Mouse (Mus musculus) macrophage (primary cell): ENCODE measurements around the gene Gm37240. TPM values are rescaled to one million over a fixed set of nuclear protein-coding genes. Genes with fewer than 3 reads are reported as not detected.
A peak's percentile ranks its signal among the peaks of the same experiment; 100 is the strongest.

Experiments
- H3K27ac ChIP-seq: fragments of 350-480 bp; formaldehyde crosslinking; 2 replicates; pipeline ENCODE4 v1.9.0; 2021
- H3K36me3 ChIP-seq: fragments of 350-480 bp; formaldehyde crosslinking; 2 replicates; pipeline ENCODE4 v1.9.0; 2021; ENCODE audit errors: inconsistent target
- H3K4me3 ChIP-seq: fragments of 350-480 bp; formaldehyde crosslinking; 2 replicates; pipeline ENCODE4 v1.9.0; 2021; ENCODE audit errors: inconsistent target
- H3K79me2 ChIP-seq: fragments of 350-480 bp; formaldehyde crosslinking; 2 replicates; pipeline ENCODE4 v1.9.0; 2021; ENCODE audit errors: inconsistent target
- WGBS: methylation state at CpG from one replicate; pipeline ENCODE4 v1.1.7; 2026; ENCODE audit warnings: inconsistent platforms; ENCODE audit not compliant: missing documents; 5-methylcytosine and 5-hydroxymethylcytosine counted together
- polyA plus RNA-seq: library from polyadenylated mRNA; stranded (reverse); fragments of 250-400 nt; gene quantifications from 3 replicates; pipeline ENCODE4 v1.2.4, GENCODE M21; 2018; ENCODE audit warnings: inconsistent platforms

Gm37240 gene
- polyA plus RNA-seq, 1 experiment from 2014 or later = not detected

DNA sequence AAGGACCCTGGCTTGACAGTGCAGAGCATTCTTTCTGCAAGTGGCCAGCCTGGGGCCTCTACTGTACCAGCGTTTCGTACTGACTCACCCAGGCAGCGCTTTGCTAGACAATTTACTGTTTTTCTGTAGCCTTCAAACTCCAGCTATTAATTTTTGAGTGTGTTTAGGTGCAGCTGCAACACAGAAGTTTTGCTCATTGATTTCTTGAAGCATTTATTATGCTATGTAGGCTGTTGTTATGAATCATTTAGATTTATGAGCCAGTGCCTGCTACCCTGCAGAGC is 1241.4 kb downstream of the Gm37240 start:
- 98% methylated on average over 3 of the region's 3 CpGs for WGBS
- H3K27ac ChIP-seq = peak overlapping the region; percentile 80

DNA sequence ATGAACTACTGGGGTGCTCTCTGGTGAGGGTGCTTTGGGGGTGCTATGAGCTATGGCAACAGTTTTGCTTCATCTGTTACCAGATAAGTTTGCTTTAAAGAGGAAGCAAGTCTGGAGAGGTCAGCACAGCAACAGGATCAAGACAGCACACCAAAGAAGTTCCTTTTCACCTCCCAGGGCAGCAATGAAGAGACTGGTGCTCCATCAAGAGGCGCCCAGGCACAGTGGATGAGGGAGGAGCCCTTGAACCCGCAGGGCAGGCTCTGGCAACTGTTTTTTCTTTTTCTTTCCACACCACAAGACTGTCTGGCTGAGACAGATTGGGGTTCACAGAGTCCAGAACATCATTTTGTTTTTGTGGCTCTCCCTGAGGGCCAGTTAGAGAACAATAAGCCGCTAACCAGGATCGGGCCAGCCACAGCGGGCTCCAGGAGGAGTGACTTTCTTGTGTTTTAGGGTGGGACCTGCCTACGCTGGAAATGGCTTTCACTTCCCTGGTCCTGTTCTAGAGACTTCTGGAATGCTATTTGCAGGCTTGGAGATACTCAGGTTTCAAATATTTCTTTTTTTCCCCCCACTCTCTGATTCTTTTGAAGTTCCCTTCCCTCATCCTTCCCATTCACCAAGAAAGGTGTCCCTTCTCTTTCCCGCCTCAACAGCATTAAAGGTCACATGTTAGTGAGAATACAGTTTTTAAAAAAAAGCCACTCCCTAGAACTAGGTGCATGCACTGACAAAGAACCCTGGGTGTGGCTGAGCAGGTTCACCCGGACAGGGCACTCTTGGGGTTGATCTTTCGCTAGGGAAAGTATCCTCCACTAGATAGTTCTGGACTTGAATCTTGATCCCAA is 1241.9 kb downstream of the Gm37240 start:
- Histone ChIP-seq H3K36me3 (no peaks in the 10 kb centered on the region), H3K79me2 (no peaks in the 10 kb centered on the region), H3K27ac (peak overlapping the region; percentile 80), H3K4me3 (no peak overlapping the region)
- 71% methylated on average over 9 of the region's 9 CpGs for WGBS

More for the DNA sequence above, 1241.4 kb downstream of the Gm37240 start:
- H3K36me3 ChIP-seq = no peaks in the 10 kb centered on the region
- no peak overlapping the region for H3K4me3 ChIP-seq
- no peaks in the 10 kb centered on the region for H3K79me2 ChIP-seq

DNA sequence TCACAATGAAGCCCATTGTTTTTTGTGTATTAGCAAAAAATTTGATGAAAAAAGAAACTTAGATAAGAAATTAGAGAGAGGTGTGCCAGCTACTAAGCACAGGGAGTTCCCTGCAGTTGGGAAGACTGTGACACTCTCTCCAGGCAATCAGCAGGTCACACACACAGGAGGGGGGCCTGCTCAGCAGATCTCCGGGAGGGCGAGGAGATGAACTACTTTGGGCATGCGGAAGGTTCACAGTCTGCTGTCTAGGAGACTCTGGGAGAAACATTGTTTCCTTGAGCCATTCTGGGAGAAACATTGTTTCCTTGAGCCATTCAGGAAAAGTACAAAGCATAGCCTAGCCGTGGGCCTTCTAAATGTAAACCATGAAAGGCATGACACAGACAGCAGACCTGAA is 1244.4 kb downstream of the Gm37240 start:
- Histone ChIP-seq H3K27ac (no peak overlapping the region), H3K36me3 (no peaks in the 10 kb centered on the region), H3K79me2 (no peaks in the 10 kb centered on the region), H3K4me3 (no peak overlapping the region)
- 97% methylated on average over 4 of the region's 4 CpGs for WGBS

DNA sequence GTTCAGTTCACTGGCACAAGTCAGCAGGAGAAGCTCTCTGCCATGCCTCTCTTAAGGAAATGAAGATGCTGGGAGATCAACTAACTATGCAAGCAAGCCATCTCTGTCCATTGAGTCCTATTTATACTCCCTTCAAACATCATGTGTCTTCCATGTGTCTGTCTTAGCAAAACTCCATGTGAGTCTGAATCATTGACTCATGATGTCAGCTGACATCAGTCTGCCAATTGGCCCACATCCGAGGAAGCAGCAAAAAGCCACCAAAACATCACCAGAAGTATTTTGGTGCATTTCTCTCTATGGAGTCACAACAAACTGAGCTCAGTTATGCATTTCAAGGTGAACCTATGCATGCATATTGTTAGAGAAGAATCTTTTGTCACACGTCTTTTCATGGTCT is 1245.9 kb downstream of the Gm37240 start:
- H3K27ac ChIP-seq = peak overlapping the region; percentile 83
- 79% methylated on average over 2 of the region's 2 CpGs for WGBS
- no peaks in the 10 kb centered on the region for H3K79me2 ChIP-seq
- H3K36me3 ChIP-seq = no peaks in the 10 kb centered on the region
- no peak overlapping the region for H3K4me3 ChIP-seq

DNA sequence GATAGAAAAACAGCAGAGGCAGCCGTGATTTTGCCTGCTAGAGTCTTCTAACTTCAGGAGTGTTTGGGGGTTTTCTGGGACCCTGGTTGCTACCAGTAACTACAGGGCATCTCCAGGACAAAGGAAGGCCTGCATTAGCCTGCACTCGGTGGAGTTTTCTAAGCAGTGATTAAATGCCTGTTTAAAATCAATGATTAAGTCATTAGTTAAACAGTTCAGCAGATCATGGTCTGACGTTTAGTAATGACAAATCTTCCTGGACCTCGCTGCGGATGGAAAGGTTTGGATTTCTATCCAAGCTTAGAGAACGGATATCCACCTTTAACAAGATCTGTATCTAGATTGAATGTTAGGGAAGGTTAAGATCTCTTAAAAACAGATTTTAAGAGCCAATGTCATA is 1246.8 kb downstream of the Gm37240 start:
- no peak overlapping the region for H3K4me3 ChIP-seq
- 96% methylated on average over 6 of the region's 6 CpGs for WGBS
- H3K79me2 ChIP-seq = no peaks in the 10 kb centered on the region
- H3K27ac ChIP-seq = peak overlapping the region; percentile 83
- H3K36me3 ChIP-seq = no peaks in the 10 kb centered on the region

DNA sequence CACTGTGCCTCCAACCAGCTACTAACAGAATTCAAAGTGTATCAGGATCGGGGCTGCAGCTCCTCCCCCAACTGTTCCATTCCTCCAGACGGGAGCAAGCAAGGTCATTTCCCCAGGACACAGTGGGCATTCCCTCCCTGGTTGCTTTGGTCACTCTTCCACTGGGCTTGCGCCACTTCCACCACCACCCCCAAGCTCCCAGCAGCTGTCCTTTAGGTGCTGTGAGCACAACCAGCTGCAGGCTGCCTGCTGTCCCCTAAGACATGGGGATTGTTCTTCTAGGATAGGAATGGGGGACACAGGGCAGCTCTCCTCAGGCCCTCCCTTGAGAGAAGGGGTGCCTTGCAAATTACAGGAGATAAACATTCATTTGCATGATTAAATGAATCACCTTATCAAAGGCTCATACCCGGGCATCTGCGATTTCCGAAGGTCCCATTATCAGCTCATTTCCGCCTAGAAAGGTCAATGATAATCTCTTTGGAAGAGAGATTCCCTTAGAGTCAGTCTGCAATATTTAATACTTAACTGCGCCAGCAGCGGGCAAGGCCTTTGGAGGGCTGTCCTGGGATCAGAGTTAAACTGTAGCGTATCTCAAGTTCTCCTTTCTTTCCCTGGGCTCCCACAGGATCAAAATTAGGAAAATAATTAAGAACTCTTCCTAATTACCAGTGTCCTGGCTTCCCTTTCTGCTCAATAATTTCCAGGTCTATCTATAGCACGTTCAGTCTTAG is 1247.4 kb downstream of the Gm37240 start:
- no peaks in the 10 kb centered on the region for H3K79me2 ChIP-seq
- H3K36me3 ChIP-seq = no peaks in the 10 kb centered on the region
- WGBS = 89% methylated on average over 11 of the region's 11 CpGs
- H3K4me3 ChIP-seq = no peak overlapping the region
- peak overlapping the region; percentile 83 for H3K27ac ChIP-seq

DNA sequence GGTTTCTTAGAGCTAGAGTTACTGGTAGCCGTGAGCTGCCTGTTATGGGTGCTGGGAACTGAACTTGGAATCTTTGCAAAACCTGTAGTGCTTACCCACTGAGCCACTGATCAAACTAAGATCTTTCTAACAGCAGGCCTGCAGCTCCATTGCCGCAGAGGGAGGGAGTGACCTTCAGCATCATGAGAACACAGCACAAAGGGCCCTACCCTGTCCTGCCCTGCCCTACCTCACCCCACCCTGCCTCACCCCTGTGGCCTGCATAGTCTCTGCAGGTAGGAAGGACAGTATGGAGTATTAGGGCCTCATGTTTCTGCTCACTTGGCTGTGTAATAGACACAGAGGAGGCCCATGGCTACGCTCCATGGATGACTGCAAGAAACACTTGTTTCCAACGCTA is 1248.5 kb downstream of the Gm37240 start:
- Histone ChIP-seq H3K4me3 (no peak overlapping the region), H3K79me2 (no peaks in the 10 kb centered on the region), H3K27ac (0 out of 2 replicates have a peak overlapping the region, but pooled peaks have one; percentile 8), H3K36me3 (no peaks in the 10 kb centered on the region)
- 96% methylated on average over 4 of the region's 4 CpGs for WGBS

DNA sequence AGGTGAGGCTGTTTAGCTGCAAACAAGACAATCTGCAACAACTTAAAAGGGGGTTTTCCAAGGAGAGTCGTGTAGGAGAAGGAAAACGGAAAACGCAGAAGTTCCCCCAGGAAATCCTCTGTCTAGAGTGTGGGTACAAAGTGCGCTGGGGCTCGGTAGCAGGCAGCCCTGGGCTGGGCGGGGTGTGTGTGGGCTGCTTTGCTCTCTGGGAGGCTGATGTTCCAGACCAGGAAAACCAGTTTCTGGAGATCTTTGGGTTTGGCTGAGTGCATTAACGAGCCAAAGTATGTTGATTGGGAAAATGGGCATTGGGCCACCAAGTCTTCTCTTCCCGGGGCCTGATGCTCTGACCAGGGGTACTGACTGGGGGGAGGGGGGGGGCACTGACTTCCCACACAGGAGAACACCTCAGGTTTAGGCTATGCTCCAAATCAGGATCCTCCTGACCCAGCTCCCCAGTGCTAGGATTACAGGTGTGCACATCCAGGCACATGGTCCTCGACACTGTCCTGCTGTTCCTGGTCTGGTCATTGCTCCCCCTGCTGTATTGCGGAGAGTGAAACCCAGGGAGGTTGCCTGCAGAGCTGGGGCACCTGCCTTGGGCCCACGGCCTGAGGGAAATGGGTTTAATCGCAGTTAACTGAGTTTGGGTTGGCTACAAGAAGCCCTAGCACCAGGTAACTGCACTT is 1249.3 kb downstream of the Gm37240 start:
- WGBS = 66% methylated on average over 12 of the region's 12 CpGs
- no peak overlapping the region for H3K27ac ChIP-seq
- no peaks in the 10 kb centered on the region for H3K79me2 ChIP-seq
- H3K4me3 ChIP-seq = no peak overlapping the region
- no peaks in the 10 kb centered on the region for H3K36me3 ChIP-seq

DNA sequence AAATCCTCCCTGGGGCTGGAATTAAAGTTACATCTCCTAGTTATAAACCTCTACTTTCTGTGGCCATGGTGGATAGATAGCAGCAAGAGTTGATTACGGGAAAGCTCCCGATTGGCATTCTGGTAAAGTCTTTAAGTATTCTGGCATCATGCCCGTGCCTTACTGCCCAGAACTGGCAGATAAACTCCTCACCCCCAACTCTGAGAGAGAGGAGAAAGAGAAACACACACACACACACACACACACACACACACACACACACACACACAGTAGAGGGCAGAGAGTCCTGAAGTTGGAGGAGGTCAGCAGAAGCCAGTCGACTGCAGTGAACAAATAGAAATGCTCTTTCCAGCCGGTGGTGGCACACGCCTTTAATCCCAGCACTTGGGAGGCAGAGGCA is 1250.2 kb downstream of the Gm37240 start:
- H3K4me3 ChIP-seq = no peak overlapping the region
- no peaks in the 10 kb centered on the region for H3K79me2 ChIP-seq
- no peak overlapping the region for H3K27ac ChIP-seq
- H3K36me3 ChIP-seq = no peaks in the 10 kb centered on the region
- WGBS = 98% methylated on average over 6 of the region's 6 CpGs

DNA sequence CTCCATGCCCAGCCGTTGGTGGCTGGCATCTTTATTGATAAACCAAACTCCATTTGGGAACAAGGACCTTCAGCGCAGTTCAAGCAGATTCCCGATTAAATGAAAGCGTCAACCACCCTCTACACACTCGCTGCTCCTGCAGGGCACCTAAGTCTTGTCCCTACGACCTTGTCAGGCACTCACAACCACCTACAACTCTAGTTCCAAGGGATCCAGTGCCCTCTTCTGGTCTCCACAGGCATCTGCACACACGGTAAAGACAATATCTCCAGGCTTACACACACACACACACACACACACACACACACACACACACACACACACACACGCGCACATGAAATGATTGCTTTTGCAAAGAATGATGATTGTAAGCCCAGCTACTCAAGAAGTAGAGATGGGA is 1255.7 kb downstream of the Gm37240 start:
- no peak overlapping the region for H3K4me3 ChIP-seq
- WGBS = 86% methylated on average over 7 of the region's 9 CpGs
- no peaks in the 10 kb centered on the region for H3K79me2 ChIP-seq
- no peak overlapping the region for H3K27ac ChIP-seq
- no peaks in the 10 kb centered on the region for H3K36me3 ChIP-seq

DNA sequence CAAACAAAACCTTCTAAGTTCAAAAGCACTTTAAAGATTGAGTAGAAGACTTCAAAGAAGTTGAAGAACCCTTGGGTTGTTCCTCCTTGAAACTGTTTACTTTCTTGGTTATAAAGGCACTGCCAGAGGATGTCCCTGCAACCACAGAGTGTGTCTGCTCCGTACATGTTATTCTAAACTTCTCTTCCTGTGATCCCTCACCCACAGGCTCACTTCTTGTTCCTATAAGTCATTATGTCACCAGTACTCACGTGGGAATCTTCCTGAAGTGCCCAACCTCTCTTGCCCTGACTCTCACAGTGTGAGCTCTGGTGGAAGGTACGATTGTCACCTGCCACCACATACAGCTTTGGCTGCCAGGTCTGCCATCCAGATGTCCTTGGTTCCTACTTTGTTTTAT is 1265.3 kb downstream of the Gm37240 start:
- Histone ChIP-seq H3K36me3 (no peaks in the 10 kb centered on the region), H3K27ac (peak overlapping the region; percentile 37), H3K79me2 (no peaks in the 10 kb centered on the region), H3K4me3 (no peak overlapping the region)
- 3% methylated on average over 3 of the region's 3 CpGs for WGBS

DNA sequence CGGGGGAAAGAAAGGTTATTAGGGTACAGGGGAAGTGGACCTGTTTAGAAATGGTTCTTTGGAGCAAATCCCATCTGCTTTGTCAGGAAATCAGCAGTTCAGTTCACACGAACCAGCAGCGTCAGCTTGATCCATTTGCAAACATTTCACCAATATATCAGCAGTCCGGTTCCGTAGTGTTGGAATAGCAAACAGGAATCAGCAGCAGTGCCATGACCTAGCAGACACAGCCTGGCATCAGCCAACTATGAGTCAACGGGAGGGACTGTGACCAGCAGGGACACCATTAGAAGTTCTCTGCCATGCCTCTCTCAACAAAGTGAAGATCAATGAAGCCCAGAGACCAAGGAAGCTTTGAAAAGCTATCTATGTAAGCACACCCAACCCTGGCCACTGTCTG is 1267.6 kb downstream of the Gm37240 start:
- H3K79me2 ChIP-seq = no peaks in the 10 kb centered on the region
- no peak overlapping the region for H3K27ac ChIP-seq
- 94% methylated on average over 6 of the region's 6 CpGs for WGBS
- H3K36me3 ChIP-seq = no peaks in the 10 kb centered on the region
- H3K4me3 ChIP-seq = no peak overlapping the region

DNA sequence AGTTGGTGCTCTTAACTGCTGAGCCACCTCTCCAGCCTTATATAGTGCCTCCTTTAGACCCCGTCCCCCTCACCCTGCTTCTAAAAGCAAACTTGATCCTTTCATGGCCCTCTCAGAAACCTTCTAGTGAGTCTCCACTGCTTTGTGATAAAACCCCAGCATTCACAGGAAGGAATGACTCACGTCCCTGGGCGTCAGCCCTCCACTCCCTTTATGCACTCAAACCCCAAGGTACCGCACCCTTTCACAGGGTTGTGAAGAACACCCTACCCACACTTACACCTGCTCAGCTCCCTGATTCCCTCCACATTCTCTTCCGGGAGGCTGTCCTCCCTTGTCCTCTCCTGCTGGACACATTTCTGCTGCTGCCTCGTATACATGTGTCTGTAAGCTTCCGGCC is 1268.3 kb downstream of the Gm37240 start:
- Histone ChIP-seq H3K4me3 (no peak overlapping the region), H3K27ac (0 out of 2 replicates have a peak overlapping the region, but pooled peaks have one; percentile 8), H3K36me3 (no peaks in the 10 kb centered on the region), H3K79me2 (no peaks in the 10 kb centered on the region)
- 94% methylated on average over 7 of the region's 7 CpGs for WGBS

DNA sequence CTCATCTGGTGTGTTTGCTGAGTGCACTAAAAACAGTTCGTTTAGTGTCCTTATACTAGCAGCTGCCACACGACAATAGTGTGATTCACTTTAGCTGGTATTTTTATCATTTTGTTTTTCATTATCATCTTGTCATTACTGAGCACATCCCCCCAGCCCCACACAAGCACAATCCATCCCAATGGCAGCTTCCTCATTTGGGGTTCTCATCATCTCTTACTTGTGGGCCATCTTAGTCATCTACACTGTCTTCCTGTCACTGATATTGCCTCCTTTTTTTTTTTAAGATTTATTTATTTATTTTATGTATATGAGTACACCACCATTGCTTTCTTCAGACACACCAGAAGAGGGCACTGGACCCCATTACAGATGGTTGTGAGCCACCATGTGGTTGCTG is 1268.7 kb downstream of the Gm37240 start:
- 0 out of 2 replicates have a peak overlapping the region, but pooled peaks have one; percentile 13 for H3K27ac ChIP-seq
- WGBS = 85% methylated on average over 2 of the region's 2 CpGs
- no peaks in the 10 kb centered on the region for H3K36me3 ChIP-seq
- no peaks in the 10 kb centered on the region for H3K79me2 ChIP-seq
- H3K4me3 ChIP-seq = no peak overlapping the region

DNA sequence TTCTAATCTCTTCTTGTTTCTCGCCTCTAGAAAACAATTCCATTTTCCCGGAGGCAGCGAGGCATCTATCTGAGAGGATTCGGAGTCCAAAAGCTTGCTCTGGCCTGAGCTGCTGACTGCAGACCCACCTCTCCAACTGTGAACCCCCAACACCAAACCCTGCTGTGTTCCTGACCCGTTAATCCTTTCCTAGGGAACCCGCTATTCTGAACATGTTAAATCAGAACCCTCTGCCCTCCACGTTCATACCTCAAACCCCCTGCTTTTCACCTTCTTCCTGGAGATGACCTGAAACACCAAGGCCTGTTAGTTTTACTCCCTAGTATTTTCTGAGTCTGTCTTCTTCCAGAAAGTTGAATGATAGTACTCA is 1271.5 kb downstream of the Gm37240 start:
- Histone ChIP-seq H3K4me3 (no peak overlapping the region), H3K27ac (no peak overlapping the region), H3K79me2 (no peaks in the 10 kb centered on the region), H3K36me3 (no peaks in the 10 kb centered on the region)
- 79% methylated on average over 7 of the region's 7 CpGs for WGBS
